Mouse (Mus musculus) myocyte (in vitro differentiated cells): ENCODE results near the gene 1700016D06Rik. TPM values are rescaled to one million over a fixed set of nuclear protein-coding genes. Genes with fewer than 3 reads are reported as not detected.

Experiments used
- H3K27me3 ChIP-seq: one replicate; pipeline ENCODE4 v1.6.1; 2011; ENCODE audit not compliant: control insufficient read depth, insufficient read depth, insufficient read length
- H3K36me3 ChIP-seq: one replicate; pipeline ENCODE4 v1.6.1; 2011; ENCODE audit not compliant: control insufficient read depth, insufficient read depth
- H3K4me2 ChIP-seq: one replicate; pipeline ENCODE4 v1.6.1; 2011; ENCODE audit warnings: low read depth, control low read depth
- H3K4me3 ChIP-seq: one replicate; pipeline ENCODE4 v1.5.1; 2011; ENCODE audit warnings: mild to moderate bottlenecking, control low read depth, moderate library complexity
- H3K79me2 ChIP-seq: one replicate; pipeline ENCODE4 v1.6.1; 2011; ENCODE audit not compliant: control insufficient read depth, insufficient read depth
- H3ac ChIP-seq: one replicate; pipeline ENCODE4 v1.6.1; 2011; ENCODE audit not compliant: control insufficient read depth, insufficient read length
- CEBPB ChIP-seq: IDR thresholded peaks from 2 replicates; pipeline ENCODE4 v1.6.1; 2011; ENCODE audit warnings: mild to moderate bottlenecking, moderate library complexity; ENCODE audit not compliant: poor library complexity, insufficient read depth, severe bottlenecking
- E2F4 ChIP-seq: IDR thresholded peaks from one replicate; pipeline ENCODE4 v1.6.1; 2011; ENCODE audit warnings: mild to moderate bottlenecking, control low read depth, moderate library complexity; ENCODE audit not compliant: insufficient read depth
- MAX ChIP-seq: IDR thresholded peaks from one replicate; pipeline ENCODE4 v1.6.1; 2011; ENCODE audit warnings: low read depth, mild to moderate bottlenecking, control low read depth
- MYOD1 ChIP-seq, 3 experiments: IDR thresholded peaks; one replicate each; pipeline ENCODE4 v1.6.1; 2011; ENCODE audit warnings: control low read depth in 2 of 3, low read depth in 2 of 3, mild to moderate bottlenecking in 2 of 3, moderate library complexity in 1 of 3; ENCODE audit not compliant: insufficient read length in 2 of 3, control insufficient read depth in 1 of 3
- MYOG ChIP-seq, 3 experiments: IDR thresholded peaks; one replicate each; pipeline ENCODE4 v1.6.1; 2011; ENCODE audit warnings: control low read depth in 2 of 3, low read depth in 2 of 3, mild to moderate bottlenecking in 2 of 3; ENCODE audit not compliant: insufficient read length in 2 of 3, control insufficient read depth in 1 of 3, insufficient read depth in 1 of 3
- POLR2A ChIP-seq: IDR thresholded peaks from one replicate; pipeline ENCODE4 v1.6.1; 2011; ENCODE audit warnings: low read depth, mild to moderate bottlenecking, control low read depth, moderate library complexity; ENCODE audit not compliant: insufficient read length
- POLR2AphosphoS2 ChIP-seq: IDR thresholded peaks from one replicate; pipeline ENCODE4 v1.6.1; 2011; ENCODE audit warnings: low read depth, control low read depth; ENCODE audit not compliant: insufficient read length
- REST ChIP-seq: IDR thresholded peaks from one replicate; pipeline ENCODE4 v1.6.1; 2011; ENCODE audit warnings: mild to moderate bottlenecking, control low read depth, moderate library complexity; ENCODE audit not compliant: insufficient read depth, insufficient read length
- SRF ChIP-seq: IDR thresholded peaks from one replicate; pipeline ENCODE4 v1.6.1; 2011; ENCODE audit warnings: low read depth; ENCODE audit not compliant: control insufficient read depth, insufficient read length
- TCF12 ChIP-seq: IDR thresholded peaks from one replicate; pipeline ENCODE4 v1.6.1; 2011; ENCODE audit warnings: mild to moderate bottlenecking, control low read depth; ENCODE audit not compliant: poor library complexity, insufficient read depth, severe bottlenecking
- TCF3 ChIP-seq: IDR thresholded peaks from one replicate; pipeline ENCODE4 v1.6.1; 2011; ENCODE audit warnings: low read depth, control low read depth; ENCODE audit not compliant: insufficient read length
- USF1 ChIP-seq: IDR thresholded peaks from one replicate; pipeline ENCODE4 v1.6.1; 2011; ENCODE audit warnings: low read depth, mild to moderate bottlenecking, control low read depth, moderate library complexity
- polyA plus RNA-seq: library from polyadenylated mRNA; unstranded; fragments of >200 nt; fragmentation: generic; extraction: Trizol; gene quantifications from one replicate; pipeline ENCODE4 v1.2.1, GENCODE M21; 2012; ENCODE audit warnings: missing spikeins

1700016D06Rik gene
- polyA plus RNA-seq, 1 experiment: 0.30 TPM

GRCm38 (mm10) chr8:11643123-11643522 lies 57.7 kb downstream of the 1700016D06Rik start:
- no peak overlapping the region for H3K4me2 ChIP-seq
- no peaks in the 10 kb centered on the region for H3K36me3 ChIP-seq
- H3K79me2 ChIP-seq: no peaks in the 10 kb centered on the region
- no peaks in the 10 kb centered on the region for H3K27me3 ChIP-seq
- no peak overlapping the region for H3K4me3 ChIP-seq
- TF ChIP-seq TCF12 (no peak), MAX (no peak), SRF (no peak), CEBPB (no peak), POLR2A (no peak), REST (no peak), E2F4 (no peak), MYOG (IDR thresholded peaks at IDR 0.05; ENCODE audit: control insufficient read depth in 1 of 3, insufficient read depth in 1 of 3, insufficient read length in 2 of 3, low read depth in 2 of 3) (no peak), MYOD1 (IDR thresholded peaks at IDR 0.05; ENCODE audit: control insufficient read depth in 1 of 3, insufficient read length in 2 of 3, low read depth in 2 of 3) (no peak), USF1 (no peak), TCF3 (no peak), POLR2AphosphoS2 (no peak)
- no peak overlapping the region for H3ac ChIP-seq

- no peaks in the 10 kb centered on the region for H3K27me3 ChIP-seq
- H3ac ChIP-seq: no peak overlapping the region
- H3K79me2 ChIP-seq: no peaks in the 10 kb centered on the region
- TF ChIP-seq REST (no peak), POLR2A (no peak), USF1 (no peak), TCF3 (no peak), MYOG (IDR thresholded peaks at IDR 0.05; ENCODE audit: control insufficient read depth in 1 of 3, insufficient read depth in 1 of 3, insufficient read length in 2 of 3, low read depth in 2 of 3) (no peak), MAX (no peak), POLR2AphosphoS2 (no peak), TCF12 (no peak)
- H3K4me2 ChIP-seq: no peak overlapping the region
- no peak overlapping the region for H3K4me3 ChIP-seq
- H3K36me3 ChIP-seq: no peaks in the 10 kb centered on the region
Measured at GRCm38 (mm10) chr8:11640606-11641005, 60.3 kb downstream of the 1700016D06Rik start.

GRCm38 (mm10) chr8:11637531-11637930 lies 63.3 kb downstream of the 1700016D06Rik start:
- Histone ChIP-seq H3K27me3 (no peaks in the 10 kb centered on the region), H3K79me2 (peaks cover 24% of the 10 kb centered on the region), H3K4me2 (no peak overlapping the region), H3K36me3 (no peaks in the 10 kb centered on the region), H3K4me3 (no peak overlapping the region), H3ac (no peak overlapping the region)
- no peak for TF ChIP-seq MAX

- Histone ChIP-seq H3K4me2 (peak overlapping the region; percentile 79), H3K4me3 (peak overlapping the region; percentile 67), H3K79me2 (peaks cover 33% of the 10 kb centered on the region), H3K27me3 (no peaks in the 10 kb centered on the region), H3K36me3 (peaks cover 4% of the 10 kb centered on the region), H3ac (no peak overlapping the region)
- TF ChIP-seq POLR2A (peak; percentile 54), MYOD1 (IDR thresholded peaks at IDR 0.05; ENCODE audit: control insufficient read depth in 1 of 3, insufficient read length in 2 of 3, low read depth in 2 of 3) (no peak), MYOG (IDR thresholded peaks at IDR 0.05; ENCODE audit: control insufficient read depth in 1 of 3, insufficient read depth in 1 of 3, insufficient read length in 2 of 3, low read depth in 2 of 3) (peak in 1 of 3 experiments; percentile 39), USF1 (peak; percentile 94), CEBPB (no peak), POLR2AphosphoS2 (peak; percentile 72)
Measured at GRCm38 (mm10) chr8:11636324-11637057, 64.4 kb downstream of the 1700016D06Rik start.

GRCm38 (mm10) chr8:11635611-11636081 lies 65.2 kb downstream of the 1700016D06Rik start, which contains the start of gene Ankrd10:
Gene Ankrd10 (minus strand): TSS chr8:11635757.
- H3K27me3 ChIP-seq: no peaks in the 10 kb centered on the region
- peaks cover 6% of the 10 kb centered on the region for H3K36me3 ChIP-seq
- peak within 1 kb of the TSS; percentile 89 for H3ac ChIP-seq
- no peak for TF ChIP-seq REST
- no peak for TF ChIP-seq CEBPB
- TF ChIP-seq E2F4: no peak
- TF ChIP-seq MYOG (IDR thresholded peaks at IDR 0.05; ENCODE audit: control insufficient read depth in 1 of 3, insufficient read depth in 1 of 3, insufficient read length in 2 of 3, low read depth in 2 of 3): peak in 2 of 3 experiments; percentile 44 to 85
- peak; percentile 89 for TF ChIP-seq POLR2A
- TF ChIP-seq TCF3: no peak
- TF ChIP-seq SRF: no peak
- TF ChIP-seq POLR2AphosphoS2: peak; percentile 98
- TF ChIP-seq TCF12: peak; percentile 17
- TF ChIP-seq USF1: no peak
- peak in 2 of 3 experiments; percentile 40 to 76 for TF ChIP-seq MYOD1 (IDR thresholded peaks at IDR 0.05; ENCODE audit: control insufficient read depth in 1 of 3, insufficient read length in 2 of 3, low read depth in 2 of 3)
- H3K4me3 ChIP-seq: peak within 1 kb of the TSS; percentile 67
- peaks cover 41% of the 10 kb centered on the region for H3K79me2 ChIP-seq
- H3K4me2 ChIP-seq: peak within 1 kb of the TSS; percentile 84
